Mouse (Mus musculus): ENCODE data around the gene 9830107B12Rik.

Gene 9830107B12Rik

GRCm38 (mm10) chr17:48093286-48093817 lies 52.7 kb downstream of the 9830107B12Rik start:
- no peak for DNase-seq

GRCm38 (mm10) chr17:48090305-48090704 lies 55.8 kb downstream of the 9830107B12Rik start:
- no peak for DNase-seq

- DNase-seq: no peak
These were observed 56.6 kb downstream of the 9830107B12Rik start for GRCm38 (mm10) chr17:48089446-48089845.

- DNase-seq: no peak
These were observed 57.0 kb downstream of the 9830107B12Rik start, which contains the start of gene 1700067P10Rik for GRCm38 (mm10) chr17:48089019-48089418. Gene 1700067P10Rik (plus strand): TSS chr17:48089319.

- no peak for DNase-seq
These were observed 65.4 kb downstream of the 9830107B12Rik start for GRCm38 (mm10) chr17:48080626-48081025.

Data from lung, postnatal 14 days (tissue).